Mouse (Mus musculus) cerebral cortex, adult 2 months (tissue): Measurements from ENCODE around the gene Gm9732.

Experiments
- WGBS: fragments of 180-500 bp; shearing (Covaris S2); methylation state at CpG from one replicate; pipeline ENCODE4 v1.1.7; 2018; 5-methylcytosine and 5-hydroxymethylcytosine counted together

Gene Gm9732

GRCm38 (mm10) chr14:43274986-43275511 lies at the start of gene Gm9732:
Gene Gm9732 (plus strand): TSS chr14:43275036.
- WGBS = 81% methylated on average over 8 of the region's 8 CpGs

DNA sequence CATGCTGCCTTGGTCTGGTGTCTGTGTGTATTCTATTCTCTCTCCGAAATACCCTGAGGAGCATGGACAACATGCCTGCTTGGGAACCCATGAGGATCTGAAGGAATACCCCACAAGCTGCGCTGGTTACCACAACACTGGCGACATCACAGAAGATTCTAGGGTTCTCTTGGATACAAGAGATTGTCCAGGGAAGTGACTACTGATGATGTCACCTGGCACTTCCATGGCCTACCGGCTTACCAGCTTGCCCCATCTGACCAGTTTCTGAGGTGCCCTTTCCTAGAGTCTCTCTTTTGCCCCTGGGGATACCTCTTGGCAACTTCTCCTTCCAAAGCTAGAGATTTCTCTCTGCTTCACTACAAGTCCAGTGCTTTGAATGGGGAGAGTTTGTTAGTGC lies 39.6 kb upstream of the Gm9732 start, which contains the start of gene Gm8122:
Gene Gm8122 (minus strand): TSS at position 101 of the 400 bp plus-strand sequence.
- WGBS = 91% methylated on average over 4 of the region's 4 CpGs

- WGBS = 18% methylated on average over 11 of the region's 12 CpGs
Measured at GRCm38 (mm10) chr14:43249611-43250170, 25.1 kb upstream of the Gm9732 start.

- WGBS = 41% methylated on average over 5 of the region's 6 CpGs
Measured at GRCm38 (mm10) chr14:43250549-43251253, 24.1 kb upstream of the Gm9732 start.

- 60% methylated on average over 1 of the region's 1 CpGs for WGBS
Measured at GRCm38 (mm10) chr14:43256511-43256910, 18.3 kb upstream of the Gm9732 start.

DNA sequence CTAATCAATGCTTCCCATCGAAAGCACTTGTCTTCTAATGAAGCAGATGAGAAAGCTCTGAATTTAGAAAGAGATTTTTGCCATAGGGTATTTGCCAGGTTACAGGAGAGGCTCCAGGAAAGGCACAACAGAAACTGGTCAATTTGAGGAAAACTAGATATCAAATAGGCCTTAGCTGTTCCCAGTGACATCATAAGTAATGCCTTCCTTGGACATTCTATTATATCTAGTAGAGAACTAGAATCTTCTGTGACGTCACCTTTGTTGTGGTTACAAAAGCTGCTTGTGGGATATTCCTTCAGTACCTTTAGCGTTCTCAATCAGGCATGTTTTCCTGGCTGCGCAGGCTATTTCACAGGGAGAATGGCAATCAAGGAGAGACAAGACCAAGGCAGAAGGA lies 16.5 kb upstream of the Gm9732 start, which contains the start of gene Gm8126:
Gene Gm8126 (plus strand): TSS at position 301 of the 400 bp plus-strand sequence.
- 93% methylated on average over 3 of the region's 4 CpGs for WGBS

- 96% methylated on average over 3 of the region's 3 CpGs for WGBS
Measured at GRCm38 (mm10) chr14:43263421-43263820, 11.4 kb upstream of the Gm9732 start.

- WGBS = 31% methylated on average over 2 of the region's 2 CpGs
Measured at GRCm38 (mm10) chr14:43268521-43269084, 6.2 kb upstream of the Gm9732 start.

- 85% methylated on average over 3 of the region's 3 CpGs for WGBS
Measured at GRCm38 (mm10) chr14:43269211-43269610, 5.6 kb upstream of the Gm9732 start.

- WGBS = 82% methylated on average over 1 of the region's 1 CpGs
Measured at GRCm38 (mm10) chr14:43273161-43273560, 1.7 kb upstream of the Gm9732 start.

DNA sequence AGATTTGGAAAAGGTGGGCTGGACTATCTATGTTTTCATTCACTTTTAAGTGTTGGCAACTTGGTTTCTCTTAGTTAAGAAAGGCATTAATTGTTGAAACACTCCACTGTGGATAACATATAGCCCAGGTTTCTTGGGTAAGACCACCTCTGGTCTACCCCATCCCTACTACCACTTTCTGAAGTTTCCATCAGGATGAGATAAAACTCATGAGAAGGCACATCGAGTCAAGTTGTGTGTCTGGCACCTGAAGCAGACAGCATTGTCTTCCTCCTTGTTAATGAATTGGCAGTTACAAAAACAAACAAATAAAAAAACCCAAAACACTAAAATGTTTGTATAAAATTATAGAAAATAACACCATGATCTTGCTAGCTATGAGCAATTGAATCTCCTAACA lies 916 bp downstream of the Gm9732 start:
- 86% methylated on average over 1 of the region's 1 CpGs for WGBS

- 61% methylated on average over 2 of the region's 2 CpGs for WGBS
Measured at GRCm38 (mm10) chr14:43277468-43277867, 2.6 kb downstream of the Gm9732 start.

DNA sequence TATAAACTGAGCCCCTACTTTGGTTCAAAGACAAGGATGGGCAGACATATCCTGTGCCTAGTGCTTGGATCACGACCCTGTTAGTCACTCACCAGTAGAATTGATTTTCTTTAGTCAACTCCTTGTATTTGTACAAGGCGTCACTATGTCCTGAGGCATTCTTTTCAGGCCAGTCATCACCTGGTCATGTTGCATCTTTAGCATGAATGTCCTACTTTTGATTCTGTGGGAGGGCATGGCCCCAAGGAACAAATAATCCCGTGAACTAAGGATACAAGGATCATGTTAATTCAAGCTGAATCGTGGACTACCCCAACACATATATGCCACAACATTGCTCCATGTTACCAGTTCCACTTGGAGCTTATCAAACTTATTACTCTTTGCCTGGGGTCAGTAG lies 3.3 kb downstream of the Gm9732 start:
- WGBS = 72% methylated on average over 4 of the region's 4 CpGs

DNA sequence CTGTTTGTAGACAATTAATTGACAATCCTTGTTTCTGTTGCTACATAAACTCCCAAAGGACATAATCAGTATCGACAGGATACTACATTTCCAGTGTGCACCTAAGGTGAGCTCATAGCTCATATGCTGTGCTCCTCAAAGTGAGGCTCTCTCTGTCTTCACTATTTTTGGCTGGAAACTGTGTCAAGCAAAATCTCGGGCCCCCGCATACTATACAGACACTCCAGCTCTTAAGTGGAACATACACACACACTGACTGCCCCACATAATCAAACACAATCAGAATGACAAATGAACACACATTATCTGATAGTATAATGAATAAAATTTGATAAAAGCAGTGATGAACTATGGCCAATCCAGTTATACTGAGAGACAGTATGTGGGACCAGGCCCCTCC lies 3.8 kb downstream of the Gm9732 start:
- WGBS = 71% methylated on average over 3 of the region's 3 CpGs

- 82% methylated on average over 3 of the region's 3 CpGs for WGBS
Measured at GRCm38 (mm10) chr14:43293503-43293902, 18.7 kb downstream of the Gm9732 start, which contains the start of gene Gm8127. Gene Gm8127 (minus strand): TSS chr14:43293832.

DNA sequence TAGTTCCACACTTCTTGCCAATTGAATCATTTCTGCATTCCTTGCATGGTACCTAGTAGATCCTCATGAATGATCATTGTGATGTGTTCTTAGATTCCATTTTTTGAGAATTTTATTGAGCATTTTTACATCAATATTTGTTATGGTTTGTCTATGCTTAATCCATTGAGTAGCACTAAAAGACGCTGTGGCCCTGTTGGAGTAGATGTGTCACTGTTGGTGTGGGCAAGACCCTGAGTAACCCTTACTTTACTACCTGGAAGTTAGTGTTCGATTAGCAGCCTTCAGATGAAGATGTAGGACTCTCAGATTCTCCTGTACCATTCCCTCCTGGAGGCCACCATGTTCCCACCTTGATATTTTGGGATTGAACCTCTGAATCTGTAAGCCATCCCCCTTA lies 53.8 kb downstream of the Gm9732 start:
- WGBS = 67% methylated on average over 2 of the region's 2 CpGs

DNA sequence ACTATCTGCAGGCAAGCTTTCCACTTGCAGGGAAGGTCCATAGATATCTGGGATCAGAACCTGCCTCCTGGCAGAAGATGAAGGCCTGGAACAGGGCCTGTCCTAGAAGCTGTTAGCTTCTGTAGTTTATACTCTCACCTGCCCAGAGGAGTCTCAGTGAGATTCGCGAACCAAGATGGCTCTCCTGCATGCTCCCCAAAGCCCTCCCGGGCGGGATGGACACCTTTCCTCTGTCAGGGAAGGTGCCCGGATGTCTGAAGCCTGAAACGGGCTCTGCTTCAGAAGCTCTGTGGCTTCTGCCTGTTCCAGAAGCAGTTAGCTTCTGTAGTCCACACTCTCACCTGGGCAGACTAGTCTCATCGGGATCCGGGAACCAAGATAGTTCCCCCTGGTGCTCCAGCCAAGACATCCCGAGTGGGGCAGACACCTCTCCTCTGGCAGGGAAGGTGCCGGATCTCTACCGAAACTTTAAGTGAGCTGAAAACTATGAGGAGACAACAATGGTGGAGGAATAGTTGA lies 56.6 kb downstream of the Gm9732 start:
- WGBS = 89% methylated on average over 11 of the region's 11 CpGs

DNA sequence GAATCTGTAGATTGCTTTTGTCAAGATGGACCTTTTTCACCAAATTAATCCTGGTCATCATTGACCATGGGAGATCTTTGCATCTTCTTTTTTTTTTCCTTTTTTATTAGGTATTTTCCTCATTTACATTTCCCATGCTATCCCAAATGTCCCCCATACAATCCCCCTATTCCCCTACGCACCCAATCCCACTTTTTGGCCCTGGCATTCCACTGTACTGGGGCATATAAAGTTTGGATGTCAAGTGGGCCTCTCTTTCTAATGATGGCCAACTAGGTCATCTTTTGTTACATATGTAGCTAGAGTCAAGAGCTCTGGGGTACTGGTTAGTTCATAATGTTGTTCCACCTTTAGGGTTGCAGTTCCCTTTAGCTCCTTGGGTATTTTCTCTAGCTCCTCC lies 62.8 kb downstream of the Gm9732 start:
- WGBS = 73% methylated on average over 1 of the region's 1 CpGs

GRCm38 (mm10) chr14:43347711-43348110 lies 72.9 kb downstream of the Gm9732 start, which contains the start of gene 1700001F09Rik:
Gene 1700001F09Rik (minus strand): TSS chr14:43347811.

DNA sequence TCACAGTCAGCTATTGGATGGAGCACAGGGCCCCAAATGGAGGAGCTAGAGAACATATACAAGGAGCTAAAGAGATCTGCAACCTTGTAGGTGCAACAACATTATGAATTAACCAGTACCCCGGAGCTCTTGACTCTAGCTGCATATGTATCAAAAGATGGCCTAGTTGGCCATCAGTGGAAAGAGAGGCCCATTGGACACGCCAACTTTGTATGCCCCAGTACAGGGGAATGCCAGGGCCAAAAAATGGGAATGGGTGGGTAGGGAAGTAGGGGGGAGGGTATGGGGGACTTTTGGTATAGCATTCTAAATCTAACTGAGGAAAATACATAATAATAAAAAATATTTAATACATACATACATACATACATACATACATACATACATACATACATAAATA lies 78.1 kb downstream of the Gm9732 start:
- 85% methylated on average over 2 of the region's 2 CpGs for WGBS
